Mouse (Mus musculus) limb, embryonic 13.5 days (tissue): ENCODE measurements around the gene Fam222b. TPM values are rescaled to one million over a fixed set of nuclear protein-coding genes. Genes with fewer than 3 reads are reported as not detected.
A peak's percentile ranks its signal among the peaks of the same experiment; 100 is the strongest.
"Not testable (repeated sequence)": the region's sequence is repeated elsewhere in the genome, so short reads cannot be mapped to it uniquely, and the experiment has no call there.

ENCODE experiments used
- ATAC-seq: fragments of 200-750 bp; cut with Nextera tagmentation; 2 replicates; pipeline ENCODE4 v1.8.0; 2017; ENCODE audit warnings: low read depth, moderate number of reproducible peaks, moderate TSS enrichment; ENCODE audit not compliant: low FRiP score
- H3K27ac ChIP-seq: fragments of 300-500 bp; sonication (generic); 2 replicates; pipeline ENCODE4 v1.5.1; 2015; ENCODE audit warnings: inconsistent platforms, mild to moderate bottlenecking, moderate library complexity
- H3K27me3 ChIP-seq: fragments of 300-500 bp; sonication (generic); 2 replicates; pipeline ENCODE4 v1.6.1; 2015; ENCODE audit warnings: mild to moderate bottlenecking, inconsistent platforms
- H3K36me3 ChIP-seq: fragments of 300-500 bp; sonication (generic); 2 replicates; pipeline ENCODE4 v1.6.1; 2015; ENCODE audit warnings: inconsistent platforms, mild to moderate bottlenecking, moderate library complexity
- H3K4me1 ChIP-seq: fragments of 300-500 bp; sonication (generic); 2 replicates; pipeline ENCODE4 v1.6.1; 2015; ENCODE audit warnings: inconsistent platforms
- H3K4me2 ChIP-seq: fragments of 300-500 bp; sonication (generic); replicated peaks from 2 replicates; pipeline ENCODE4 v1.6.1; 2015; ENCODE audit warnings: inconsistent platforms, mild to moderate bottlenecking, moderate library complexity
- H3K4me3 ChIP-seq: fragments of 300-500 bp; sonication (generic); 2 replicates; pipeline ENCODE4 v1.5.1; 2015; ENCODE audit warnings: moderate library complexity, mild to moderate bottlenecking, inconsistent platforms
- H3K9ac ChIP-seq: fragments of 300-500 bp; sonication (generic); 2 replicates; pipeline ENCODE4 v1.6.1; 2015; ENCODE audit warnings: mild to moderate bottlenecking, inconsistent platforms
- H3K9me3 ChIP-seq: fragments of 300-500 bp; sonication (generic); 2 replicates; pipeline ENCODE4 v1.6.1; 2016; ENCODE audit warnings: inconsistent platforms
- WGBS: fragments of 180-500 bp; shearing (Covaris S2); methylation state at CpG from one replicate; pipeline ENCODE4 v1.1.7; 2015; 5-methylcytosine and 5-hydroxymethylcytosine counted together
- polyA plus RNA-seq: library from polyadenylated mRNA; unstranded; fragments of >200 nt; fragmentation: Nextera tagmentation; extraction: Ambion mirVana; gene quantifications from 2 replicates; pipeline ENCODE4 v1.2.1, GENCODE M21; 2015

Fam222b gene
- polyA plus RNA-seq, 1 experiment from 2014 or later, result 16.1 TPM

DNA sequence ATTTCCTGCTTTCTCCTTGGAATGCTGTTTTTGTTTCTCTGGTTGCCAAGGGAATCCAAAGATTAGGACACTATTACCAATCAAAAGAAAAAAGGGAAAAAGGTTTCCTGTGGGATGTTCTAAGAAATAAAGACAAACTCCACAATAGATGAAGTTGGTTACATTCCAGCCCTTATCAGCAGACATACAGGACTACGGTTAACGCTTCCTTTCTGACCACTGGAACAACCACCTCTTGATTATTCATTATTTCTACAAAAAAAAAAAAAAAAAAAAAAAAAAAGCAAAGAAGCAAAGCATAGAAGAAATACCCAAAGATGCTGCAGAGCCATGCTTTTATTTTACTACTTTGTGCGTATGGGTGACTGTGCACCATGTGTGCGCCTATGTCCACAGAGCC is 28.4 kb downstream of the Fam222b start:
- no peaks in the 10 kb centered on the region for H3K27me3 ChIP-seq
- WGBS, result 94% methylated on average over 4 of the region's 4 CpGs
- H3K4me1 ChIP-seq, result peaks cover 24% of the 10 kb centered on the region
- no peak overlapping the region for H3K4me3 ChIP-seq
- ATAC-seq, result no peak
- no peak overlapping the region for H3K27ac ChIP-seq
- H3K4me2 ChIP-seq, result no peak overlapping the region
- peaks cover 3% of the 10 kb centered on the region; the same call in 1 of the 2 replicates for H3K36me3 ChIP-seq
- no peaks in the 10 kb centered on the region for H3K9me3 ChIP-seq
- no peak overlapping the region for H3K9ac ChIP-seq

GRCm38 (mm10) chr11:78123782-78124181 is 29.3 kb downstream of the Fam222b start:
- Histone ChIP-seq H3K4me3 (no peak overlapping the region), H3K9me3 (no peaks in the 10 kb centered on the region), H3K36me3 (peaks cover 3% of the 10 kb centered on the region; the same call in 1 of the 2 replicates), H3K4me2 (no peak overlapping the region), H3K9ac (no peak overlapping the region), H3K27ac (no peak overlapping the region), H3K27me3 (no peaks in the 10 kb centered on the region), H3K4me1 (peaks cover 24% of the 10 kb centered on the region)
- no peak for ATAC-seq

GRCm38 (mm10) chr11:78125691-78126090 is 31.2 kb downstream of the Fam222b start:
- Histone ChIP-seq H3K4me3 (no peak overlapping the region), H3K4me2 (0 out of 2 replicates have a peak overlapping the region, but pooled peaks have one; percentile 2), H3K4me1 (peaks cover 24% of the 10 kb centered on the region), H3K9me3 (no peaks in the 10 kb centered on the region), H3K36me3 (peaks cover 3% of the 10 kb centered on the region; the same call in 1 of the 2 replicates), H3K27ac (no peak overlapping the region; the same call in 1 of the 2 replicates), H3K9ac (no peak overlapping the region), H3K27me3 (no peaks in the 10 kb centered on the region)
- ATAC-seq, result no peak
- 57% methylated on average over 6 of the region's 6 CpGs for WGBS

DNA sequence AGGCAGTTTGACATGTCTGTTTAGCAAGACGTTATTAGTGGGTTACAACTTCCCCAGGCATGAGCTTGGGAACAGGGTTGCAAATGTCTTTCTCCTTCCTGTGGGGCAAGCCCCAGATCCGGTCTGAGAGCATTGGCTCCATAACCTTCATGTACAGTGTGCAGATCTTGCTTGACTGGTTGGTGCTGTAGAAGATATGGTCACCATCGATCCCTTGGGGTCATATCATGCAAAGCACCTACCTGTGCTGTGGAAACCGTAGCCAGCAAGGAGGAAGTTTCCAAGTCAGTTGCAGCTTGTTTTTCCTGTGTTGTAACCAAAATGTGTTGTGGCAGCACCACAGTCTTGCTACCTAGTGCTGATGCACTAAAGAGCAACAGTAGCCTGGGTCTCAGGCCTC is 32.3 kb downstream of the Fam222b start:
- ATAC-seq, result no peak
- Histone ChIP-seq H3K36me3 (peaks cover 8% of the 10 kb centered on the region; the same call in 1 of the 2 replicates), H3K4me2 (no peak overlapping the region), H3K9me3 (no peaks in the 10 kb centered on the region), H3K4me1 (peaks cover 21% of the 10 kb centered on the region), H3K4me3 (no peak overlapping the region), H3K27me3 (no peaks in the 10 kb centered on the region), H3K9ac (no peak overlapping the region), H3K27ac (no peak overlapping the region)
- 80% methylated on average over 4 of the region's 4 CpGs for whole genome bisulfite sequencing

DNA sequence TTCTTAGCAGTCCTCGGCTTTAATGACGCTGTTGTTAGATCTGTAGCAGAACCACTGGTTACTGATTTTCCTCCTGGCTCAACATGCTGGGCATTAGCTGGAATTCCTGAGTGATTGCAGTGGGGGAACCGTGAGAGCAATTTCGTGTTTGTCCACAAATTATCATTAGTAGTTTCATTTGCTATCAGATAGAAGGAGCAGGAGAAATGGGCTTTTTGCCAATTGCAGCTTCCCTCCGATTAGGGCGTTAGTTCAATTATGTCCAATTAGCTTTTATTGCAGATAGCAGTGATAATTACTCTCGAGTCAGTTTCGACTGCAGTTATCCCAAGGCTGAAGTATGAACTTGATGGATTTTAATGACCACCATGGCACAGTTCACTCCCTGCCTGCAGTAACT is 35.0 kb downstream of the Fam222b start:
- no peaks in the 10 kb centered on the region for H3K9me3 ChIP-seq
- no peak for ATAC-seq
- no peak overlapping the region for H3K4me3 ChIP-seq
- H3K36me3 ChIP-seq, result 0 out of 2 replicates have a peak, but pooled peaks cover 7% of the 10 kb centered on the region
- H3K4me1 ChIP-seq, result peaks cover 24% of the 10 kb centered on the region
- no peak overlapping the region for H3K4me2 ChIP-seq
- H3K27ac ChIP-seq, result no peak overlapping the region
- no peaks in the 10 kb centered on the region for H3K27me3 ChIP-seq
- 65% methylated on average over 8 of the region's 8 CpGs for WGBS
- no peak overlapping the region for H3K9ac ChIP-seq

DNA sequence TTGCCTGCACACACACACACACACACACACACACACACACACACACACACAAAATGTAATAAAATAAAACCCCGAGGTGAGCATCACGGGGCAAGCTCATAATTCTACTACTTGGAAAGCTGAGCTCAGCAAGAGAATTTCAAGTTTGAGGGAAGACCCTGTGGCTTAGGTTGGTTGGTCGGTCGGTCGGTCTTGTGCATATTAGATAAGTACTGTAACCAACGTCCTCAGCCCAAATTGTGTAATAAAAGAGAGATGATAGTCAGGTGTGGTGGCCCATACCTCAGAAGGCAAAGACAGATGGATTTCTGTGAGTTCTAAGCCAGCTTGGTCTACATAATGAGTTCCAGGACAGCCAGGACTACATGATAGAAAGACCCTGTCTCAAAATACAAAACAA is 39.5 kb downstream of the Fam222b start:
- ATAC-seq, result no peak
- 0 out of 2 replicates have a peak, but pooled peaks cover 3% of the 10 kb centered on the region for H3K4me1 ChIP-seq
- H3K4me2 ChIP-seq, result no peak overlapping the region
- 70% methylated on average over 6 of the region's 6 CpGs for WGBS
- H3K9me3 ChIP-seq, result no peaks in the 10 kb centered on the region
- no peaks in the 10 kb centered on the region for H3K27me3 ChIP-seq
- H3K9ac ChIP-seq, result no peak overlapping the region
- H3K4me3 ChIP-seq, result no peak overlapping the region
- no peak overlapping the region for H3K27ac ChIP-seq
- H3K36me3 ChIP-seq, result 0 out of 2 replicates have a peak, but pooled peaks cover 7% of the 10 kb centered on the region

GRCm38 (mm10) chr11:78134344-78134743 is 39.9 kb downstream of the Fam222b start:
- Histone ChIP-seq H3K4me2 (no peak overlapping the region), H3K9me3 (no peaks in the 10 kb centered on the region), H3K4me3 (no peak overlapping the region), H3K9ac (no peak overlapping the region), H3K27me3 (no peaks in the 10 kb centered on the region), H3K36me3 (0 out of 2 replicates have a peak, but pooled peaks cover 7% of the 10 kb centered on the region), H3K27ac (no peak overlapping the region), H3K4me1 (0 out of 2 replicates have a peak, but pooled peaks cover 3% of the 10 kb centered on the region)
- no peak for ATAC-seq
- WGBS, result 73% methylated on average over 3 of the region's 3 CpGs

DNA sequence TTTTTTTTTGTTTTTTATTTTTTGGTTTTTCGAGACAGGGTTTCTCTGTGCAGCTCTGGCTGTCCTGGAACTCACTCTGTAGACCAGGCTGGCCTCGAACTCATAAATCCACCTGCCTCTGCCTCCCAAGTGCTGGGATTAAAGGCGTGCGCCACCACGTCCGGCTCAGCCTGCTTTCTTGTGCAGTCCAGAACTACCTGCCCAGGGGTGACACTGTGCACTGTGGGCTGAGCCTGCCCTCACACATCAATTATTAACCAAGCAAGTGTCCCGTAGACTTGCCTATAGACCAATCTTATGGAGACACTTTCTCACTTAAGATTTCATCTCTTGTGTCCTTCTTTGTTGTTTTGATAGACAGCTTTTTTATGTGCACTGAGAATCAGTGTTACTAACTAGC is 40.9 kb downstream of the Fam222b start:
- H3K4me3 ChIP-seq, H3K9me3 ChIP-seq, H3K4me2 ChIP-seq, H3K27me3 ChIP-seq, H3K27ac ChIP-seq, ATAC-seq, H3K4me1 ChIP-seq, H3K9ac ChIP-seq, H3K36me3 ChIP-seq: not testable (repeated sequence)
- 89% methylated on average over 7 of the region's 7 CpGs for WGBS

DNA sequence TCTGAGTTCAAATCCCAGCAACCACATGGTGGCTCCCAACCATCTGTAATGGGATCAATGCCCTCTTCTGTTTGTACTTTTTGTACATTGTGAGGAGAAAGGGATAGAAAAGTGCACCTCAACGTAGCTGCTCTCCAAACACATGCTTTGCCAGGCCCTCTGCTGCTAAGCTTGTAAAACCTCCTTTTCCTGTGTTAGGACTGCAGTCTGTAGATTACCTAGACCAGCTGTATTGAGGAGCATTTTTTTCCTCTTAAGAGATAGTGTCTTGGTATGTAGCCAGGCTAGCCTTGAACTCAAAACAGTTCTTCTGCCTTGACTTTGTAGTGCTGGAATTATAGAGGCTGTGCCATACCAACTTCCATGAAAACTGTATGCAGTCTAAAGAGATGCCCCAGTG is 41.7 kb downstream of the Fam222b start:
- Histone ChIP-seq H3K27me3 (no peaks in the 10 kb centered on the region), H3K9me3 (no peaks in the 10 kb centered on the region), H3K36me3 (0 out of 2 replicates have a peak, but pooled peaks cover 7% of the 10 kb centered on the region), H3K27ac (no peak overlapping the region), H3K4me1 (0 out of 2 replicates have a peak, but pooled peaks cover 3% of the 10 kb centered on the region), H3K9ac (no peak overlapping the region), H3K4me3 (no peak overlapping the region), H3K4me2 (no peak overlapping the region)
- WGBS, result 65% methylated on average over 1 of the region's 1 CpGs
- no peak for ATAC-seq

DNA sequence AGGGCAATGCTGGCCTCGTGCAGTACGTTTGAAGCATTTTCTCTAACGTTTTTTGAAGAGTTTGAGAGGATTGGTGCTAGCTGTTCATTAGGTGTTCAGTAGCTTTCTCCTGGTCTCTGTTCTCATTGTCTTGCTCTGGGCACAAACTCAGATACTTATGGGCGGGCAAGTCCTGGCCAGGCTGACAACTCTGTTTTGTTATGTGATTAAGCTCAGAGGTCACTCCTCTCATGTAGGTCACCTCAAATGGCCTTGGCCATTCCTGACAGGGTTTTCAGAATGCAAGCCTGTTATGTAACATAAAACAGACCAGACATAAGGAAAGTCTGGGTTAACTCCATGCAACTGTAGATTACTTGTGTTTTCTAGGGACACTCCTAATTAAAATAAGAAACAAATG is 43.1 kb downstream of the Fam222b start:
- H3K4me1 ChIP-seq, result 0 out of 2 replicates have a peak, but pooled peaks cover 3% of the 10 kb centered on the region
- no peaks in the 10 kb centered on the region for H3K36me3 ChIP-seq
- H3K9ac ChIP-seq, result no peak overlapping the region
- WGBS, result 83% methylated on average over 4 of the region's 4 CpGs
- no peaks in the 10 kb centered on the region for H3K27me3 ChIP-seq
- H3K9me3 ChIP-seq, result no peaks in the 10 kb centered on the region
- no peak overlapping the region for H3K27ac ChIP-seq
- no peak overlapping the region for H3K4me3 ChIP-seq
- H3K4me2 ChIP-seq, result no peak overlapping the region
- ATAC-seq, result no peak

GRCm38 (mm10) chr11:78138023-78138422 is 43.6 kb downstream of the Fam222b start:
- no peak for ATAC-seq
- WGBS, result 89% methylated on average over 3 of the region's 3 CpGs
- H3K9me3 ChIP-seq, result no peaks in the 10 kb centered on the region
- H3K4me3 ChIP-seq, result no peak overlapping the region
- no peak overlapping the region for H3K4me2 ChIP-seq
- peaks cover 2% of the 10 kb centered on the region; the same call in 1 of the 2 replicates for H3K36me3 ChIP-seq
- no peak overlapping the region for H3K27ac ChIP-seq
- no peak overlapping the region for H3K9ac ChIP-seq
- H3K4me1 ChIP-seq, result 0 out of 2 replicates have a peak, but pooled peaks cover 3% of the 10 kb centered on the region
- H3K27me3 ChIP-seq, result no peaks in the 10 kb centered on the region

DNA sequence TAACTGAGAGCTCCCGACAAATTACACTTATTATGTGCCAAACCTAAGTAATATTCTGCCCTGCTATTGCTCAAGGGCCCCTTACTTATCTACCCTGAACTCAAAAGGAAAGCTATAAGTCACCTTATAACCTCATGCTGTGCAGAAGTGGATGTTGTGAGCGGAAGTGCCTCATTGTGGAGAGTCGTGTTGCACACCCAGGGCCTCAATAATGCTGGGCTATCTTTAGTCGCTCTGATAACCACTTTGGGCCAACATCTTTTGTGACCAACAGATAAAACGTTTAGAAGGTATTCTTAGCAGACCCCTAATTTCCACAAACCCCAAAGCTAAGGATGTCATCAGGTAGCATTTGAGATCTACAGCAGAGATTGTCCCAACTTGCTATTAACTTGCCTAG is 46.2 kb downstream of the Fam222b start:
- Histone ChIP-seq H3K27ac (no peak overlapping the region), H3K36me3 (peaks cover 28% of the 10 kb centered on the region), H3K9ac (no peak overlapping the region), H3K4me1 (no peaks in the 10 kb centered on the region), H3K9me3 (no peaks in the 10 kb centered on the region), H3K4me2 (no peak overlapping the region), H3K4me3 (no peak overlapping the region), H3K27me3 (no peaks in the 10 kb centered on the region)
- no peak for ATAC-seq
- WGBS, result 76% methylated on average over 5 of the region's 5 CpGs

DNA sequence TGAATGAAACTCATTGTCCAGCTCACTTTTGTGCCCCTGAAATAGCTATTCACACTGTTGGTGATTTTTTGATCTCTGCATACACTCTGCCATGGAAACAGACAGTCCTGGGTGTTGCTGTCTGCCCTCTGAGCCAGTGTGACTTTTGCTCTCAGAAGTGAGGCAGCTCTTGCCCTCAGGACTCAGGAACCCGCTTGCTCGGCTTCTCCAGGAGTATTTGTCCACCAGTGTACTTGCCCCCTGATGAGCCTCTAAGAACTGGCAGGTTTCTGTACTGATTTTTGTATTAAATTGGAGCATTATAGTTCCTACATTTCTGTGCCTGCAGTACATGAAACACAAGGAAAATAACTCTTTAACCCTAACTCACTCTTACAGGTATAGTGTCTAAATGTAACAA is 49.1 kb downstream of the Fam222b start:
- H3K27ac ChIP-seq, result no peak overlapping the region
- H3K36me3 ChIP-seq, result peaks cover 54% of the 10 kb centered on the region
- no peaks in the 10 kb centered on the region for H3K9me3 ChIP-seq
- H3K4me3 ChIP-seq, result no peak overlapping the region
- 85% methylated on average over 2 of the region's 2 CpGs for whole genome bisulfite sequencing
- no peaks in the 10 kb centered on the region for H3K27me3 ChIP-seq
- no peak overlapping the region for H3K9ac ChIP-seq
- H3K4me1 ChIP-seq, result no peaks in the 10 kb centered on the region
- no peak for ATAC-seq
- no peak overlapping the region for H3K4me2 ChIP-seq
